16 mouse cellular contexts compared by ENCODE assay signal in the genomic region with DNA sequence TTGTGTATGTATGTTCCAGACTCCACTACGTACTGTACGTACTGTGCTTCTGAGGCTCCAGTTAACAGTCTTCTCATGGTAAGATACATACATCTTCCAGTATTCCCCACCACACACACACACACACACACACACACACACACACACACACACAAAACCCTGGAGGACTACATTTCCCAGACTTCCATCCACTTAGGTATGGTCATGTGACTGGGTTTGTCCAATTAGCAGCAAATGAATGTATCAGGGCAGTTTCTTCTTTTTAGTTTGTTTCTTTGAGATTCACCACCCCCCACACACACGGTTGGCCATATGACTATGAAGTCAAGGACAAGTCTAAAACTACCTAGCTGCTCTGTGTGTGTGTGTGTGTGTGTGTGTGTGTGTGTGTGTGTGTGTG. TPM values are rescaled to one million over a fixed set of nuclear protein-coding genes. Genes with fewer than 3 reads are reported as not detected.
DNase-seq lines count a peak whose midpoint lies in the region; ATAC-seq and TF ChIP-seq lines count a peak whose summit lies in the region.
"Had no signal": no experiment of that assay in that cellular context is flagged by ENCODE, and none has a peak within 500 bp of the region (broad histone marks: within the 10 kb centered on the region; RNA-seq: fewer than 3 reads in every experiment).

No protein-coding gene starts in this region.

- TF ChIP-seq CTCF in forebrain, postnatal 0 days (IDR thresholded peaks at IDR 0.05; ENCODE audit: low read depth): no peak

- H3K4me2 ChIP-seq in forebrain, postnatal 0 days (ENCODE audit: low read depth): no peak overlapping the region
- no peak overlapping the region for H3K4me2 ChIP-seq in kidney, embryonic 16.5 days (replicated peaks; ENCODE audit: low read depth, low read length)
- H3K4me2 ChIP-seq: lung, embryonic 14.5 days; stomach, embryonic 15.5 days had no signal

- no peaks in the 10 kb centered on the region for H3K27me3 ChIP-seq in forebrain, postnatal 0 days (ENCODE audit: insufficient read depth, low read length)
- H3K27me3 ChIP-seq in kidney, embryonic 16.5 days (ENCODE audit: insufficient read depth, low read length): no peaks in the 10 kb centered on the region
- H3K27me3 ChIP-seq: stomach, embryonic 15.5 days had no signal

- ATAC-seq in forebrain, postnatal 0 days: 0 out of 2 replicates have a peak, but pooled peaks have one; percentile 25
- no peak for ATAC-seq in granulocyte monocyte progenitor cell, adult 5-6 weeks (replicated peaks; ENCODE audit: poor library complexity, severe bottlenecking)
- ATAC-seq in kidney, embryonic 16.5 days (ENCODE audit: low FRiP score, low TSS enrichment): no peak

- H3K36me3 ChIP-seq in forebrain, postnatal 0 days (ENCODE audit: insufficient read depth): no peaks in the 10 kb centered on the region
- no peaks in the 10 kb centered on the region for H3K36me3 ChIP-seq in kidney, embryonic 16.5 days (ENCODE audit: insufficient read depth, low read length)
- H3K36me3 ChIP-seq: stomach, embryonic 15.5 days had no signal

- no peak overlapping the region for H3K9ac ChIP-seq in forebrain, postnatal 0 days
- H3K9ac ChIP-seq in kidney, embryonic 16.5 days (replicated peaks; ENCODE audit: low read length): no peak overlapping the region
- H3K9ac ChIP-seq: lung, embryonic 14.5 days; stomach, embryonic 15.5 days had no signal

- DNase-seq in embryo, embryonic 10.5 days (ENCODE audit: low spot score): peak; percentile 24
- no peak for DNase-seq in embryo, embryonic 11 days
- DNase-seq in retina, postnatal 1 day: peak; percentile 43
- DNase-seq in retina, embryonic 14.5 days (ENCODE audit: low spot score): no peak
- no peak for DNase-seq in forebrain, postnatal 0 days
- no peak for DNase-seq in thymus, postnatal 14 days
- DNase-seq: cerebellum, postnatal 14 days; kidney, postnatal 36 days; lung, embryonic 14.5 days; right cerebral cortex, postnatal 4 days had no signal

- H3K4me3 ChIP-seq in forebrain, postnatal 0 days (ENCODE audit: low read depth, low read length): no peak overlapping the region
- no peak overlapping the region for H3K4me3 ChIP-seq in kidney, embryonic 16.5 days (ENCODE audit: low read length)
- H3K4me3 ChIP-seq: left cerebral cortex, adult 2 months; stomach, embryonic 15.5 days had no signal

- whole genome bisulfite sequencing in forebrain, postnatal 0 days: 77% methylated on average over 3 of the region's 3 CpGs
- 91% methylated on average over 3 of the region's 3 CpGs for WGBS in kidney, embryonic 16.5 days

- no peaks in the 10 kb centered on the region for H3K4me1 ChIP-seq in forebrain, postnatal 0 days (ENCODE audit: insufficient read depth)
- no peaks in the 10 kb centered on the region; the same call in 1 of the 2 replicates for H3K4me1 ChIP-seq in kidney, embryonic 16.5 days (ENCODE audit: insufficient read depth, low read length)

- no peak overlapping the region for H3K27ac ChIP-seq in forebrain, postnatal 0 days (ENCODE audit: low read depth, low read length)
- H3K27ac ChIP-seq in kidney, embryonic 16.5 days (ENCODE audit: low read length): no peak overlapping the region
- H3K27ac ChIP-seq: left cerebral cortex, adult 2 months; stomach, embryonic 15.5 days had no signal

- no peaks in the 10 kb centered on the region for H3K9me3 ChIP-seq in forebrain, postnatal 0 days (ENCODE audit: low read length)
- no peaks in the 10 kb centered on the region for H3K9me3 ChIP-seq in kidney, embryonic 16.5 days (ENCODE audit: low read length)
- H3K9me3 ChIP-seq: stomach, embryonic 15.5 days had no signal

RNA-seq across cellular contexts. Expression of gene Chit1, which starts 1.0 kb away (rescaled TPM):
- total RNA-seq in forebrain, postnatal 0 days (2014; rRNA removed): 0.19 and 0.46 TPM in 2 replicates
- polyA plus RNA-seq in forebrain, postnatal 0 days (2015; fragmentation: Nextera tagmentation; extraction: Ambion mirVana): 0.30 and 0.41 TPM in 2 replicates
- total RNA-seq in granulocyte monocyte progenitor cell, adult 5-6 weeks (2014; fragmentation: Nextera tagmentation): 0.62 and 1.7 TPM in 2 replicates
- total RNA-seq in granulocyte monocyte progenitor cell, adult 5-6 weeks (2017): 0.22 and 0.82 TPM in 2 replicates
- 0.17 and 0.21 TPM in 2 replicates for polyA plus RNA-seq in kidney, embryonic 16.5 days (2015; fragmentation: Nextera tagmentation; extraction: Ambion mirVana)
- total RNA-seq: hematopoietic stem cell, adult 5-6 weeks; left cerebral cortex, adult 2 months had no signal
- polyA plus RNA-seq: intestine, postnatal 0 days; lung, embryonic 14.5 days had no signal

RNA-seq across cellular contexts. Expression of gene Btg2, which starts 31.1 kb away (rescaled TPM):
- 9.2 and 11.9 TPM in 2 replicates for total RNA-seq in forebrain, postnatal 0 days (2014; rRNA removed)
- polyA plus RNA-seq in forebrain, postnatal 0 days (2015; fragmentation: Nextera tagmentation; extraction: Ambion mirVana): 10.1 and 12.0 TPM in 2 replicates
- total RNA-seq in granulocyte monocyte progenitor cell, adult 5-6 weeks (2014; fragmentation: Nextera tagmentation): 7.2 and 13.5 TPM in 2 replicates
- total RNA-seq in granulocyte monocyte progenitor cell, adult 5-6 weeks (2017): 31.3 and 33.7 TPM in 2 replicates
- polyA plus RNA-seq in kidney, embryonic 16.5 days (2015; fragmentation: Nextera tagmentation; extraction: Ambion mirVana): 36.2 and 38.2 TPM in 2 replicates

Comparison
In these comparisons a context has a peak if more than half of its experiments do, and no peak if none do; other contexts are left out.
1. DNase-seq: peak in embryo, embryonic 10.5 days (single experiment) and retina, postnatal 1 day (single experiment); none in embryo, embryonic 11 days (single experiment), retina, embryonic 14.5 days (single experiment), forebrain, postnatal 0 days (single experiment) and thymus, postnatal 14 days (single experiment).